Mouse (Mus musculus) layer of hippocampus, postnatal 25 days (tissue): ENCODE measurements at regions not wholly inside any gene's neighbourhood (a gene's known extent, or its start where the extent isn't known, plus 50 kb on each side); places are given as distances from the start of the nearest gene placed in this dataset.

Source experiments
- DNase-seq, 2 experiments: peaks; one replicate each; pipeline ENCODE4 v3.0.0; 2022; ENCODE audit warnings: mixed read lengths in 2 of 2, low spot score in 1 of 2; ENCODE audit errors: extremely low spot score in 1 of 2

GRCm38 (mm10) chr1:169157496-169157895 lies 373.8 kb downstream of the Nuf2 start:
- DNase-seq, result no peak

GRCm38 (mm10) chr1:169156875-169157274 lies 374.4 kb downstream of the Nuf2 start:
- no peak for DNase-seq

GRCm38 (mm10) chr1:169155484-169156459 lies 375.5 kb downstream of the Nuf2 start:
- DNase-seq, result peak in 1 of 2 experiments; percentile 35

GRCm38 (mm10) chr1:169142216-169142615 lies 389.0 kb downstream of the Nuf2 start:
- no peak for DNase-seq

- no peak for DNase-seq
Observed at GRCm38 (mm10) chr1:169140056-169140455, 391.2 kb downstream of the Nuf2 start.

- DNase-seq, result no peak
Observed at GRCm38 (mm10) chr1:169139507-169139906, 391.8 kb downstream of the Nuf2 start.

- DNase-seq, result no peak
Observed at GRCm38 (mm10) chr1:169139184-169139486, 392.1 kb downstream of the Nuf2 start.

GRCm38 (mm10) chr1:169138404-169139183 lies 392.7 kb downstream of the Nuf2 start:
- no peak for DNase-seq

- no peak for DNase-seq
Observed at GRCm38 (mm10) chr1:169135542-169135941, 395.7 kb downstream of the Nuf2 start.

- DNase-seq, result no peak
Observed at GRCm38 (mm10) chr1:169103669-169104068, 427.6 kb downstream of the Nuf2 start.

GRCm38 (mm10) chr1:169103113-169103512 lies 428.2 kb downstream of the Nuf2 start:
- no peak for DNase-seq

- DNase-seq, result no peak
Observed at GRCm38 (mm10) chr1:169099221-169099620, 432.0 kb downstream of the Nuf2 start.

- DNase-seq, result no peak
Observed at GRCm38 (mm10) chr1:169096737-169097136, 434.5 kb downstream of the Nuf2 start.

GRCm38 (mm10) chr1:169093602-169094354 lies 437.5 kb downstream of the Nuf2 start:
- peak in 1 of 2 experiments; percentile 20 for DNase-seq

- DNase-seq, result no peak
Observed at GRCm38 (mm10) chr1:169086032-169086431, 445.2 kb downstream of the Nuf2 start.

GRCm38 (mm10) chr1:169080686-169081085 lies 450.6 kb downstream of the Nuf2 start:
- DNase-seq, result no peak

GRCm38 (mm10) chr1:169077228-169077627 lies 454.0 kb downstream of the Nuf2 start:
- no peak for DNase-seq

- no peak for DNase-seq
Observed at GRCm38 (mm10) chr1:169076006-169076405, 455.3 kb downstream of the Nuf2 start.

- DNase-seq, result no peak
Observed at GRCm38 (mm10) chr1:169071366-169071765, 459.9 kb downstream of the Nuf2 start.

- DNase-seq, result no peak
Observed at GRCm38 (mm10) chr1:169069647-169070046, 461.6 kb downstream of the Nuf2 start.

GRCm38 (mm10) chr1:169066795-169067194 lies 464.5 kb downstream of the Nuf2 start:
- DNase-seq, result no peak
